Mouse (Mus musculus) testis, adult 2 months (tissue): ENCODE measurements at regions not wholly inside any gene's neighbourhood (a gene's known extent, or its start where the extent isn't known, plus 50 kb on each side); places are given as distances from the start of the nearest gene placed in this dataset.

ENCODE experiments used
- CTCF ChIP-seq: fragments of 200-500 bp; IDR thresholded peaks from 2 replicates; pipeline ENCODE4 v1.5.1; 2012; ENCODE audit warnings: low read depth, mild to moderate bottlenecking, inconsistent platforms, low read length, moderate library complexity; ENCODE audit not compliant: control insufficient read depth, insufficient read depth, insufficient replicate concordance
- POLR2A ChIP-seq: fragments of 200-500 bp; IDR thresholded peaks from 2 replicates; pipeline ENCODE4 v1.6.1; 2012; ENCODE audit warnings: low read depth, mild to moderate bottlenecking, inconsistent platforms, low read length, moderate library complexity; ENCODE audit not compliant: control insufficient read depth

DNA sequence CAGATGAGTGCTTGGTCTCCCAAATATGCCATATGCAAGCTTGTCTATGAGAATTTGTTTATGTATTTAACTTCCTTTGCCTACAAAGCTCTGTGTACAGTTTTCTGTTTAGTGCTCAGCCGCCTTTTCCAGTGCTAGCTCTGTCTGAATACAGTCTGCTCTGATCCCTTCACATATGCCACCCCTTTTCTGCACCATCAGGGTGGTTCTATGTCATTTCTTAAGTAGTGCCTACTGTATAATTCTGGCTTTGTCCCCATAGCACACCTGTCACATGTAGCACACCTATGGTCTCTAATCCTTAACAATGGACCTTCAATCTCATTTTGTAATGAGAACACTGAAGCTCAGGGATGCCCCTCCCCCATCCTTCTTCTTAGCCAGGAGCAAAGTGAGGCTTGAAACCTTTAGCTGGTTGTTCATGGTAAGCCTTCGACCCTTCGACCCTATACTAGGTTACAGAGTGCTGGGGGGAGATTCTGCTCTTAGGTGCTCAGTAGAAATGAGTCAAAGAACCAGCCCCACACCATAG is 60.1 kb upstream of the Sorl1 start:
- TF ChIP-seq POLR2A (no peak), CTCF (no peak)
